Mouse (Mus musculus): ENCODE measurements around the gene Gm13276. TPM values are rescaled to one million over a fixed set of nuclear protein-coding genes. Genes with fewer than 3 reads are reported as not detected.
"Not testable (repeated sequence)": the region's sequence is repeated elsewhere in the genome, so short reads cannot be mapped to it uniquely, and the experiment has no call there.

The Gm13276 gene
- polyA plus RNA-seq, 1 experiment: not detected

GRCm38 (mm10) chr4:88822995-88823394 is 37.5 kb downstream of the Gm13276 start:
- no peaks in the 10 kb centered on the region for H3K27me3 ChIP-seq (ENCODE audit: control insufficient read depth, insufficient read depth, low read length)
- DNase-seq: peak; percentile 17
- H3K36me3 ChIP-seq (ENCODE audit: control insufficient read depth, insufficient read depth, low read length): no peaks in the 10 kb centered on the region
- WGBS: 29% methylated on average over 4 of the region's 4 CpGs
- no peak overlapping the region for H3K4me3 ChIP-seq (ENCODE audit: control insufficient read depth, insufficient read depth, low read length)
- no peak overlapping the region for H3K27ac ChIP-seq (ENCODE audit: control insufficient read depth, insufficient read depth, low read length)
- H3K4me1 ChIP-seq (replicated peaks; ENCODE audit: control insufficient read depth, insufficient read depth, low read length): no peaks in the 10 kb centered on the region
- no peak for TF ChIP-seq CTCF (IDR thresholded peaks at IDR 0.05; ENCODE audit: borderline replicate concordance, control insufficient read depth, extremely low read depth, insufficient read depth, low read length, poor library complexity)
- TF ChIP-seq POLR2A (IDR thresholded peaks at IDR 0.05; ENCODE audit: control insufficient read depth, extremely low read depth, insufficient read depth, low read length, poor library complexity): no peak

DNA sequence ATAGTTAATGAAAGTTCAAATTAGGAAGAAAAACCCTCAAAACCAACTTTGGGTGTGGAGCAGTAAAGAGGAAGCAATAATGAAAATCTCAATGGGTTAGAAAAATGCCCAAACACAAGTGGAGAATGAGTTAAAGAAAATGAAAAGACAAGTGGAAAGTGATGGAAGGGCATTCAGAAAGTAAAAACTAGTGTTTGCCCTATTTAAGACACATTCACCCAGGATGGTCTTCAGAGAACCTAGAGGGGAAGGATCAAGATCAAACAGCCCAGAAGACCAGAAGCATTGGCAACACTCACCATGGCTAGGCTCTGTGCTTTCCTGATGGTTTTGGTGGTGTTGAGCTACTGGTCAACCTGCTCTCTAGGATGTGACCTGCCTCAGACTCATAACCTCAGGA is 41.6 kb downstream of the Gm13276 start, which contains the start of gene Ifna6:
TSS of gene Ifna6 (plus strand) at position 301 of the 400 bp plus-strand sequence.
- not testable (repeated sequence) for DNase-seq; H3K36me3 ChIP-seq (ENCODE audit: control insufficient read depth, insufficient read depth, low read length)

GRCm38 (mm10) chr4:88830523-88830922 is 45.0 kb downstream of the Gm13276 start:
- DNase-seq: peak; percentile 54
- Histone ChIP-seq H3K4me1 (replicated peaks; ENCODE audit: control insufficient read depth, insufficient read depth, low read length) (no peaks in the 10 kb centered on the region), H3K27me3 (ENCODE audit: control insufficient read depth, insufficient read depth, low read length) (no peaks in the 10 kb centered on the region), H3K27ac (ENCODE audit: control insufficient read depth, insufficient read depth, low read length) (no peak overlapping the region), H3K4me3 (ENCODE audit: control insufficient read depth, insufficient read depth, low read length) (no peak overlapping the region), H3K36me3 (ENCODE audit: control insufficient read depth, insufficient read depth, low read length) (no peaks in the 10 kb centered on the region)
- TF ChIP-seq CTCF (IDR thresholded peaks at IDR 0.05; ENCODE audit: borderline replicate concordance, control insufficient read depth, extremely low read depth, insufficient read depth, low read length, poor library complexity): no peak
- TF ChIP-seq POLR2A (IDR thresholded peaks at IDR 0.05; ENCODE audit: control insufficient read depth, extremely low read depth, insufficient read depth, low read length, poor library complexity): no peak
- WGBS: 36% methylated on average over 4 of the region's 4 CpGs

More for the DNA sequence above, 41.6 kb downstream of the Gm13276 start, which contains the start of gene Ifna6:
- H3K27ac ChIP-seq (ENCODE audit: control insufficient read depth, insufficient read depth, low read length); H3K4me1 ChIP-seq (replicated peaks; ENCODE audit: control insufficient read depth, insufficient read depth, low read length); H3K4me3 ChIP-seq (ENCODE audit: control insufficient read depth, insufficient read depth, low read length); H3K27me3 ChIP-seq (ENCODE audit: control insufficient read depth, insufficient read depth, low read length): not testable (repeated sequence)

DNA sequence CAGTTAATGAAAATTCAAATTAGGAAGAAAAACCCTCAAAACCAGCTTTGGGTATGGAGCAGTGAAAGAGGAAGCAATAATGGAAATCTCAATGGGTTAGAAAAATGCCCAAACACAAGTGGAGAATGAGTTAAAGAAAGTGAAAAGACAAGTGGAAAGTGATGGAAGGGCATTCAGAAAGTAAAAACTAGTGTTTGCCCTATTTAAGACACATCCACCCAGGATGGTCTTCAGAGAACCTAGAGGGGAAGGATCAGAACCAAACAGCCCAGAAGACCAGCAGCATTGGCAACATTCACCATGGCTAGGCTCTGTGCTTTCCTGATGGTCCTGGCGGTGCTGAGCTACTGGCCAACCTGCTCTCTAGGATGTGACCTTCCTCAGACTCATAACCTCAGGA is 49.7 kb downstream of the Gm13276 start, which contains the start of gene Ifna5:
TSS of gene Ifna5 (plus strand) at position 301 of the 400 bp plus-strand sequence.
- 79% methylated on average over 1 of the region's 1 CpGs for WGBS
- H3K4me1 ChIP-seq (replicated peaks; ENCODE audit: control insufficient read depth, insufficient read depth, low read length); H3K36me3 ChIP-seq (ENCODE audit: control insufficient read depth, insufficient read depth, low read length); H3K4me3 ChIP-seq (ENCODE audit: control insufficient read depth, insufficient read depth, low read length); DNase-seq; H3K27ac ChIP-seq (ENCODE audit: control insufficient read depth, insufficient read depth, low read length); H3K27me3 ChIP-seq (ENCODE audit: control insufficient read depth, insufficient read depth, low read length): not testable (repeated sequence)

Other genes with a start within 250 kb of the Gm13276 start
- gene Ifna15, start 227.5 kb upstream of the Gm13276 start, polyA plus RNA-seq (2012; rRNA removed): not detected in 2 replicates
- not detected in 2 replicates for gene Ifna14, start 213.9 kb upstream of the Gm13276 start, polyA plus RNA-seq (2012; rRNA removed)
- gene Ifna9, start 193.3 kb upstream of the Gm13276 start, polyA plus RNA-seq (2012; rRNA removed): not detected in 2 replicates
- gene Ifna12, start 182.3 kb upstream of the Gm13276 start, polyA plus RNA-seq (2012; rRNA removed): not detected in 2 replicates
- gene C87499, start 151.3 kb upstream of the Gm13276 start, polyA plus RNA-seq (2012; rRNA removed): not detected in 2 replicates
- gene Ifna13, start 141.2 kb upstream of the Gm13276 start, polyA plus RNA-seq (2012; rRNA removed): not detected in 2 replicates
- not detected in 2 replicates for gene Ifna16, start 108.8 kb upstream of the Gm13276 start, polyA plus RNA-seq (2012; rRNA removed)
- gene Ifna2, start 101.8 kb upstream of the Gm13276 start, polyA plus RNA-seq (2012; rRNA removed): not detected in 2 replicates
- 0.17 TPM in 1 of 2 replicates, not detected in the other for gene Ifnab, start 94.3 kb upstream of the Gm13276 start, polyA plus RNA-seq (2012; rRNA removed)
- 0.86 and 1.5 TPM in 2 replicates for gene Gm26566, start 63.9 kb upstream of the Gm13276 start, polyA plus RNA-seq (2012; rRNA removed)
- gene Klhl9, start 63.2 kb upstream of the Gm13276 start, polyA plus RNA-seq (2012; rRNA removed): 21.3 and 29.3 TPM in 2 replicates
- gene Gm13271, start 30.8 kb upstream of the Gm13276 start, polyA plus RNA-seq (2012; rRNA removed): not detected in 2 replicates
- 0.07 and 0.08 TPM in 2 replicates for gene Gm13283, start 25.6 kb upstream of the Gm13276 start, polyA plus RNA-seq (2012; rRNA removed)
- gene Gm13290, start 11.9 kb upstream of the Gm13276 start, polyA plus RNA-seq (2012; rRNA removed): not detected in 2 replicates
- not detected in 2 replicates for gene Gm13289, start 8.8 kb upstream of the Gm13276 start, polyA plus RNA-seq (2012; rRNA removed)
- not detected in 2 replicates for gene Gm13272, start 5.9 kb upstream of the Gm13276 start, polyA plus RNA-seq (2012; rRNA removed)
- 0.16 TPM in 1 of 2 replicates, not detected in the other for gene Ifnz, start 3.6 kb upstream of the Gm13276 start, polyA plus RNA-seq (2012; rRNA removed)
- gene Gm13277, start 2.9 kb downstream of the Gm13276 start, polyA plus RNA-seq (2012; rRNA removed): not detected in 2 replicates
- gene Gm13278, start 5.8 kb downstream of the Gm13276 start, polyA plus RNA-seq (2012; rRNA removed): not detected in 2 replicates
- gene Gm13275, start 8.8 kb downstream of the Gm13276 start, polyA plus RNA-seq (2012; rRNA removed): not detected in 2 replicates
- gene Gm13279, start 11.7 kb downstream of the Gm13276 start, polyA plus RNA-seq (2012; rRNA removed): not detected in 2 replicates
- gene Gm13285, start 14.0 kb downstream of the Gm13276 start, polyA plus RNA-seq (2012; rRNA removed): not detected in 2 replicates
- gene Gm13287, start 17.5 kb downstream of the Gm13276 start, polyA plus RNA-seq (2012; rRNA removed): not detected in 2 replicates
- not detected in 2 replicates for gene Gm13288, start 19.8 kb downstream of the Gm13276 start, polyA plus RNA-seq (2012; rRNA removed)
- gene Ifna7, start 30.5 kb downstream of the Gm13276 start, polyA plus RNA-seq (2012; rRNA removed): not detected in 2 replicates
- not detected in 2 replicates for gene Ifna11, start 34.2 kb downstream of the Gm13276 start, polyA plus RNA-seq (2012; rRNA removed)
- not detected in 2 replicates for gene Ifna6, start 41.7 kb downstream of the Gm13276 start, polyA plus RNA-seq (2012; rRNA removed)
- not detected in 2 replicates for gene Ifna5, start 49.8 kb downstream of the Gm13276 start, polyA plus RNA-seq (2012; rRNA removed)
- gene Ifna4, start 56.2 kb downstream of the Gm13276 start, polyA plus RNA-seq (2012; rRNA removed): not detected in 2 replicates
- gene Ifna1, start 64.4 kb downstream of the Gm13276 start, polyA plus RNA-seq (2012; rRNA removed): not detected in 2 replicates
- gene Ifne, start 94.5 kb downstream of the Gm13276 start, polyA plus RNA-seq (2012; rRNA removed): not detected in 2 replicates